Mouse (Mus musculus) hindbrain, postnatal 0 days (tissue): ENCODE results near the gene Cdh19. TPM values are rescaled to one million over a fixed set of nuclear protein-coding genes. Genes with fewer than 3 reads are reported as not detected.

ENCODE experiments used
- ATAC-seq: fragments of 200-750 bp; cut with Nextera tagmentation; 2 replicates; pipeline ENCODE4 v1.8.0; 2017; ENCODE audit warnings: mild to moderate bottlenecking, moderate TSS enrichment, moderate library complexity
- DNase-seq: peaks from one replicate; pipeline ENCODE4 v3.0.0-alpha.2; 2015; ENCODE audit warnings: low spot score
- H3K27ac ChIP-seq: fragments of 300-500 bp; sonication (generic); 2 replicates; pipeline ENCODE4 v1.5.1; 2014; ENCODE audit warnings: mild to moderate bottlenecking
- H3K27me3 ChIP-seq: fragments of 300-500 bp; sonication (generic); 2 replicates; pipeline ENCODE4 v1.6.1; 2014; ENCODE audit warnings: low read length, mixed read lengths; ENCODE audit not compliant: insufficient read depth
- H3K36me3 ChIP-seq: fragments of 300-500 bp; sonication (generic); 2 replicates; pipeline ENCODE4 v1.6.1; 2014; ENCODE audit warnings: low read length, mixed read lengths; ENCODE audit not compliant: insufficient read depth
- H3K4me1 ChIP-seq: fragments of 300-500 bp; sonication (generic); 2 replicates; pipeline ENCODE4 v1.6.1; 2014; ENCODE audit warnings: antibody characterized with exemption, low read length, mixed read lengths; ENCODE audit not compliant: insufficient read depth
- H3K4me2 ChIP-seq: fragments of 300-500 bp; sonication (generic); 2 replicates; pipeline ENCODE4 v1.6.1; 2014; ENCODE audit warnings: low read depth, mild to moderate bottlenecking, low read length, moderate library complexity, mixed read lengths
- H3K4me3 ChIP-seq: fragments of 300-500 bp; sonication (generic); 2 replicates; pipeline ENCODE4 v1.5.1; 2014; ENCODE audit warnings: low read length
- H3K9ac ChIP-seq: fragments of 300-500 bp; sonication (generic); replicated peaks from 2 replicates; pipeline ENCODE4 v1.6.1; 2014; ENCODE audit warnings: mild to moderate bottlenecking, low read length, moderate library complexity, mixed read lengths
- H3K9me3 ChIP-seq: fragments of 300-500 bp; sonication (generic); 2 replicates; pipeline ENCODE4 v1.6.1; 2016; ENCODE audit warnings: low read length, mixed read lengths
- CTCF ChIP-seq: IDR thresholded peaks from 2 replicates; pipeline ENCODE4 v1.5.1; 2016; ENCODE audit warnings: antibody characterized with exemption, control low read depth, low read depth
- WGBS: fragments of 180-500 bp; shearing (Covaris S2); extraction: QIAGEN DNeasy Blood & Tissue Kit; methylation state at CpG from one replicate; pipeline ENCODE4 v1.1.7; 2014; 5-methylcytosine and 5-hydroxymethylcytosine counted together
- polyA plus RNA-seq: library from polyadenylated mRNA; unstranded; fragments of >200 nt; fragmentation: Nextera tagmentation; extraction: Ambion mirVana; gene quantifications from 2 replicates; pipeline ENCODE4 v1.2.1, GENCODE M21; 2015
- total RNA-seq: library from RNA; depleted of rRNA; stranded (reverse); fragments of >200 nt; gene quantifications from 2 replicates; pipeline ENCODE4 v1.2.3, GENCODE M21; 2014; rRNA removed

Gene Cdh19
- total RNA-seq: 1.0 and 1.1 TPM in 2 replicates
- polyA plus RNA-seq: 0.19 and 0.39 TPM in 2 replicates

DNA sequence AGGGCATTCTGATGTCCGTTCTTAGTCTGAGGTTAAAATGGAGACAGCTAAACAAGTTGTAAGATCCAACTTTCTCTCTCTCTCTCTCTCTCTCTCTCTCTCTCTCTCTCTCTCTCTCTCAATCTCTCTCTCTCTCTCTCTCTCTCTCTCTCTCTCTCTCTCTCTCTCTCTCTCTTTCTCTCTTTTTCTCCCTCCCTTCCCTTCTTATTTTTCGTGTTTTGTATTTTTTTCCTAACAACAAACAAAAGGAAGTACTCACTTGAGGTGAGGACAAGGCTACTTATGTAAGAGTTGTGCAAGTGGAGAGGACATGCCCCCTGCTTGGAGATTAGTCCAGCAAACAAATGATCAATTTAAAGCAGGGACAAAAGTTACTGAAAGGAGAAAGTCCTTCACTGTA, at the start of gene Cdh19:
Gene Cdh19, minus strand, starts transcription at position 101 of the 400 bp plus-strand sequence.
- no peaks in the 10 kb centered on the region for H3K9me3 ChIP-seq
- no peak for TF ChIP-seq CTCF
- H3K9ac ChIP-seq: no peak within 1 kb of the TSS
- no peaks in the 10 kb centered on the region for H3K27me3 ChIP-seq
- no peak within 1 kb of the TSS for H3K4me3 ChIP-seq
- WGBS: 39% methylated on average over 2 of the region's 2 CpGs
- H3K36me3 ChIP-seq: no peaks in the 10 kb centered on the region
- DNase-seq (no peak), ATAC-seq (no peak)
- H3K4me2 ChIP-seq: peak within 1 kb of the TSS; percentile 18; the same call in 1 of the 2 replicates
- H3K27ac ChIP-seq: no peak within 1 kb of the TSS
- no peaks in the 10 kb centered on the region for H3K4me1 ChIP-seq

DNA sequence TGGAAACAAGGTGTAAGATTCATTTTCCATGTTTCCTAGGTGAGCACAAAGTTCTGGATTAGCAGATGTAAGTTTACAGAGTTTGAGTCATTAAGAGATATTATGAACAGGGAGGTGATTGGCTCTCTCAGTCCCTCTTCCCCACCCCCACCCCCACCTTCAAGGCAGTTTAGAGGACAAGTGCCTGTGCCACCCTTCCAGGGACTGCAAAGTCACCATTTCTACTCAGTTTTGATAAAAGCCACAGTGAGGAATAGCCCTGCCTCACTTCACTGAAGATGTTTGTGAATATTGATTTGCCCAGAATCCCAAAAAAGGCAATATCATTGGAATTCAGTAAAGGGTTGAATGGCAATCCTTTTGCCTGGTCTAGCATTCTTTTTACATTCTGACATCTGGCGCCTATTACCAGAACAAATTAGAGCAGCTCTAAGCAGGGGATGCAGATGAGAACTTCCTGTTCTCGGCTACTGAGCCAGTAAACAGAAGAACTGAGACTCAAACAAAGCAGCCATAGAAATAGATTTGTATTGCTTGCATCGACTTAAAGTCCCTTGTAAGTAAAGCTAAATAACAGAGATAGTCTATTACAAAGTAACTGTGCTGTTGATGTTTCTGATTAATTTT, 43.2 kb upstream of the Cdh19 start:
- H3K9ac ChIP-seq: no peak overlapping the region
- no peaks in the 10 kb centered on the region for H3K27me3 ChIP-seq
- no peak for ATAC-seq
- H3K36me3 ChIP-seq: no peaks in the 10 kb centered on the region
- H3K4me3 ChIP-seq: no peak overlapping the region
- no peak overlapping the region for H3K4me2 ChIP-seq
- peak; percentile 2 for DNase-seq
- no peaks in the 10 kb centered on the region for H3K4me1 ChIP-seq
- no peak for TF ChIP-seq CTCF
- no peaks in the 10 kb centered on the region for H3K9me3 ChIP-seq
- no peak overlapping the region for H3K27ac ChIP-seq
- 37% methylated on average over 3 of the region's 3 CpGs for WGBS

DNA sequence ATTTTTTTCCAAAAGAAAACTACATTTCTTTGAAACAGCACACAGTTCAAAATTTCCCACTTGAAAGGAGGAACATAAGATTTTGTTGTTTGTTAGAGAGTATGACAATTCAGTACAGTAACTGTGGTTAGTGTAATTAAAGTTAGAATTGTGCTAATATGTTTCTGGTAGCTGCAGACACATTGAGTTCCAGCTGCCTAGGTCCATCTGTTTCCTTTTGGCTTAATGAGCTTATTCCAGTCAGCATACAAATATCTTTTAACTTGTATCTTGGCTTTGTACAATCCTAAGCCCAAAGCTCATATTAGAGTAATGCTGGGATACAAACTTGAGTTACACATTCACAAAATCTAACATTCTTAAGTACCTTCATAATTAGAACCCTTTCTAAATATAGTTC, 40.3 kb upstream of the Cdh19 start:
- Histone ChIP-seq H3K27ac (no peak overlapping the region), H3K4me3 (no peak overlapping the region), H3K4me2 (no peak overlapping the region), H3K4me1 (no peaks in the 10 kb centered on the region), H3K36me3 (no peaks in the 10 kb centered on the region), H3K9me3 (no peaks in the 10 kb centered on the region), H3K27me3 (no peaks in the 10 kb centered on the region), H3K9ac (no peak overlapping the region)
- ATAC-seq (no peak), DNase-seq (no peak)
- TF ChIP-seq CTCF: no peak

DNA sequence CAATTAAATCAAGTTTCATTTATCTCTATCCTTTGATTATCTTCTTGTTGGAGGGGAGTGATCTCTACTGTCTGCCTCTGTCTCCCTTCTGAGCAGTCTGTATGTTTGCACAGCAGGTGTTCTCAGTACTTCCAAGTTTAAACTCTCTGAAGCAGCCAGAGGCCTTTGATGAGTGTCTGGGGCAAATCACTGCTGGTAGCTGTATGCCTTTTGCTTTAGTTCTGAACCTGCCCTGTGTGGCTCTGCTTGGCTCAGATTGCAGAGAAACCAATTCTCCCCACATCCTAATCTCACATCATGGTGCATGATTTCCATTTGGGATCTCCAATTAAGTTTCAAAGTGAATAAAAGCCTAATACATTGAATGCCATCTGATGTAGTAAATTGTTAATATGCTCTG, 12.4 kb upstream of the Cdh19 start:
- Histone ChIP-seq H3K9ac (no peak overlapping the region), H3K9me3 (no peaks in the 10 kb centered on the region), H3K4me3 (no peak overlapping the region), H3K27me3 (no peaks in the 10 kb centered on the region), H3K4me1 (no peaks in the 10 kb centered on the region), H3K4me2 (no peak overlapping the region), H3K27ac (no peak overlapping the region), H3K36me3 (no peaks in the 10 kb centered on the region)
- TF ChIP-seq CTCF: no peak
- ATAC-seq (no peak), DNase-seq (no peak)

DNA sequence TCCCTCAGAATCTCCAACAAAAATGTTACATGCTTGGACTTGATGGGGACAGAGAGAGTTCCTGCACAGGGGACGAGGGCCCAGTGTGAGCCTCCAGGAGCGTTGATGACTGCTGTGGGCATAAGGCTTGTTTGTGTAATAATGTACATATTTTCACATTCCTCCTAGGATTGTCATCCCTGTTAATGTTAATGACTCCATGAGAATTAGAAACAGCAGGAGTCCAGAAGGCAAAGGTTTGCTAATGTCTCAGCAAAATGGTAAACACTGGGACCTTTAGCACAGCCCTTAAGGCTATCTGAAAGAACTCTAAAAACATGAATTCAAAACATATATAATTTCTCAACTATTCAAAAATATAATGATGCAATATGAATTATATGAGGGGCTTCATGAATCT, 8.2 kb downstream of the Cdh19 start:
- no peak for DNase-seq
- no peak overlapping the region for H3K4me2 ChIP-seq

DNA sequence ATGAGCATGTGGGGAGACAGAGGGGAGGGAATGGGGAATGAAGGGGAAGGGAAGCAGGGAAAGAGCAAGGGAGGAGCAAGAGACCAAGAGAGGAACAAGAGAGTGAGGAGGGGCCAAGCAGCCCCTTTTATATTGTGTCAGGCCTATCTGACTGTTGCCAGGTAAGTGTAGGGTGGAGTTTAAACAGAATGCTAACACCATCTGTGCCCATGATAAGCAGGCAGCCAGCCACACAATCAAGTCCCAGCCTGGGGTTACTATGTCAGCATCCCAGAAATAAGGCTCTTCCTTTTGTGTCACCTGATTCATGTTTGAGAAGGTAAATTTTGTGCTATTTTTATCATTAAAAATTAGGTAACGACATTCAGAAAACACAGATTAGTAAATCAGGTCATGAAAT, 67.6 kb downstream of the Cdh19 start:
- H3K27ac ChIP-seq: no peak overlapping the region
- no peak for TF ChIP-seq CTCF
- no peak overlapping the region for H3K4me2 ChIP-seq
- H3K36me3 ChIP-seq: no peaks in the 10 kb centered on the region
- H3K4me1 ChIP-seq: no peaks in the 10 kb centered on the region
- no peak for DNase-seq
- ATAC-seq: no peak
- no peak overlapping the region for H3K9ac ChIP-seq
- no peaks in the 10 kb centered on the region for H3K27me3 ChIP-seq
- 88% methylated on average over 1 of the region's 1 CpGs for WGBS
- no peak overlapping the region for H3K4me3 ChIP-seq
- no peaks in the 10 kb centered on the region for H3K9me3 ChIP-seq

More for the DNA sequence above, 8.2 kb downstream of the Cdh19 start:
- H3K4me3 ChIP-seq: no peak overlapping the region
- WGBS: 82% methylated on average over 2 of the region's 2 CpGs
- H3K9ac ChIP-seq: no peak overlapping the region
- H3K9me3 ChIP-seq: no peaks in the 10 kb centered on the region
- H3K4me1 ChIP-seq: no peaks in the 10 kb centered on the region
- no peaks in the 10 kb centered on the region for H3K27me3 ChIP-seq
- H3K27ac ChIP-seq: no peak overlapping the region
- no peak for TF ChIP-seq CTCF
- no peak for ATAC-seq
- H3K36me3 ChIP-seq: no peaks in the 10 kb centered on the region

DNA sequence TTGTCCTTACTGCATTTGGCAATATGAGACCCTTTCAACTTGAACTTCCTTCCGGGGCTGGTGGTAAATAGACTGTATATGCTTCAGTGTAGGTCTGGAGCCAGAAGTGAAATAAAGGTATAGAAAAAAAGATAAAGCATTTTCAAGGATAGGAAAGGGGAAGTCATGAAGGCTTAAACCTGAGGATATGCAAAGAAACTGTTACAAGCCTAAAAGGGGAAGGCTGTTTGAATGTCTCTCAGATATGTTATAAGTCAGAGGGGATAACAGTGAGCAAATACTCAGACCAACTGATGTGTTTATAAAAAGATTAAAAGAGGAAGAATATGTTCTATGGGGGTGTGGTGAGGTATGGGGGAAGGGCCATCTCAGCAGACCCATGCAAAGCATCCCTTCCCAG, 68.2 kb downstream of the Cdh19 start:
- Histone ChIP-seq H3K27ac (no peak overlapping the region), H3K4me3 (no peak overlapping the region), H3K9me3 (no peaks in the 10 kb centered on the region), H3K36me3 (no peaks in the 10 kb centered on the region), H3K27me3 (no peaks in the 10 kb centered on the region), H3K4me1 (no peaks in the 10 kb centered on the region), H3K9ac (no peak overlapping the region), H3K4me2 (no peak overlapping the region)
- ATAC-seq: no peak
- 74% methylated on average over 1 of the region's 1 CpGs for WGBS
- no peak for DNase-seq
- no peak for TF ChIP-seq CTCF
